Mouse (Mus musculus) forebrain, embryonic 13.5 days (tissue): ENCODE measurements around the gene Efna3. TPM values are rescaled to one million over a fixed set of nuclear protein-coding genes. Genes with fewer than 3 reads are reported as not detected.

Experiments used
- ATAC-seq: fragments of 200-750 bp; cut with Nextera tagmentation; 2 replicates; pipeline ENCODE4 v1.8.0; 2017
- H3K27ac ChIP-seq: fragments of 300-500 bp; sonication (generic); 2 replicates; pipeline ENCODE4 v1.5.1; 2015; ENCODE audit warnings: inconsistent platforms, mild to moderate bottlenecking, moderate library complexity
- H3K27me3 ChIP-seq: fragments of 300-500 bp; sonication (generic); 2 replicates; pipeline ENCODE4 v1.6.1; 2015; ENCODE audit warnings: mild to moderate bottlenecking, inconsistent platforms
- H3K36me3 ChIP-seq: fragments of 300-500 bp; sonication (generic); 2 replicates; pipeline ENCODE4 v1.6.1; 2015; ENCODE audit warnings: mild to moderate bottlenecking, inconsistent platforms; ENCODE audit not compliant: poor library complexity, severe bottlenecking
- H3K4me1 ChIP-seq: fragments of 300-500 bp; sonication (generic); 2 replicates; pipeline ENCODE4 v1.6.1; 2015; ENCODE audit warnings: inconsistent platforms
- H3K4me2 ChIP-seq: fragments of 300-500 bp; sonication (generic); 2 replicates; pipeline ENCODE4 v1.6.1; 2015; ENCODE audit warnings: inconsistent platforms, mild to moderate bottlenecking, moderate library complexity
- H3K4me3 ChIP-seq: fragments of 300-500 bp; sonication (generic); 2 replicates; pipeline ENCODE4 v1.5.1; 2015; ENCODE audit warnings: mild to moderate bottlenecking, inconsistent platforms
- H3K9ac ChIP-seq: fragments of 300-500 bp; sonication (generic); 2 replicates; pipeline ENCODE4 v1.6.1; 2015; ENCODE audit warnings: mild to moderate bottlenecking, inconsistent platforms
- H3K9me3 ChIP-seq: fragments of 300-500 bp; sonication (generic); replicated peaks from 2 replicates; pipeline ENCODE4 v1.6.1; 2016; ENCODE audit warnings: inconsistent platforms
- WGBS: fragments of 180-500 bp; shearing (Covaris S2); methylation state at CpG from one replicate; pipeline ENCODE4 v1.1.7; 2015; 5-methylcytosine and 5-hydroxymethylcytosine counted together
- polyA plus RNA-seq: library from polyadenylated mRNA; unstranded; fragments of >200 nt; fragmentation: Nextera tagmentation; extraction: Ambion mirVana; gene quantifications from 2 replicates; pipeline ENCODE4 v1.2.1, GENCODE M21; 2015

The Efna3 gene
- polyA plus RNA-seq, 1 experiment from 2014 or later, result 18.7 TPM

- no peak overlapping the region for H3K9ac ChIP-seq
- H3K36me3 ChIP-seq, result no peaks in the 10 kb centered on the region
- ATAC-seq, result no peak
- H3K4me3 ChIP-seq, result no peak overlapping the region
- H3K27ac ChIP-seq, result no peak overlapping the region
- H3K4me1 ChIP-seq, result no peaks in the 10 kb centered on the region
- H3K27me3 ChIP-seq, result no peaks in the 10 kb centered on the region
- no peak overlapping the region for H3K4me2 ChIP-seq
- no peaks in the 10 kb centered on the region for H3K9me3 ChIP-seq
- 94% methylated on average over 11 of the region's 11 CpGs for WGBS
Measured at GRCm38 (mm10) chr3:89293247-89293918, 29.4 kb downstream of the Efna3 start.

DNA sequence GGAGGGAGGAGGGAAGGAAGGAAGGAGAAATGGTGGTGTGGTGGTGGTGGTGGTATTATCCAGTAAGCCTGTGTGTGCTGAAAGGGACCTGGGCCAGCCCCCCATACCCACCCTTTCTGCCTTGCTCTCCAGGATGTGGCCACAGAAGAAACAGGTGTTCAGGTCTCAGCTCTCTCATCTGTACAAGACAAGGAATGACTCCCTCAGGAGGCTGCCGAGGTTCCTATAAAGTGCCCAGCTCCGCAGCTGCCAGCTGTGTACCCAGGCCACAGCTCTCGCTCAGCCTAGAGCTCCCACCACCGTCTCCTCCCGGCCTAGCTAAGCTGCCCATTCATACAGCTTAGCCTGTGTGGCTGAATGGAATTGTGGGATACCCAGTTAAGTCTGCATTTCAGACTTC, 30.5 kb downstream of the Efna3 start:
- Histone ChIP-seq H3K27ac (no peak overlapping the region), H3K36me3 (no peaks in the 10 kb centered on the region), H3K9ac (no peak overlapping the region), H3K9me3 (no peaks in the 10 kb centered on the region), H3K4me3 (no peak overlapping the region), H3K27me3 (no peaks in the 10 kb centered on the region), H3K4me2 (no peak overlapping the region), H3K4me1 (no peaks in the 10 kb centered on the region)
- WGBS, result 60% methylated on average over 5 of the region's 5 CpGs
- no peak for ATAC-seq

- 82% methylated on average over 10 of the region's 10 CpGs for WGBS
Measured at GRCm38 (mm10) chr3:89291874-89292273, 30.9 kb downstream of the Efna3 start.

GRCm38 (mm10) chr3:89288503-89288928, 34.2 kb downstream of the Efna3 start:
- H3K27ac ChIP-seq, result no peak overlapping the region
- 69% methylated on average over 7 of the region's 7 CpGs for WGBS
- H3K9me3 ChIP-seq, result no peaks in the 10 kb centered on the region
- no peaks in the 10 kb centered on the region for H3K27me3 ChIP-seq
- H3K4me2 ChIP-seq, result no peak overlapping the region
- no peaks in the 10 kb centered on the region for H3K36me3 ChIP-seq
- H3K9ac ChIP-seq, result no peak overlapping the region
- no peak for ATAC-seq
- H3K4me3 ChIP-seq, result no peak overlapping the region
- no peaks in the 10 kb centered on the region for H3K4me1 ChIP-seq

More at GRCm38 (mm10) chr3:89291874-89292273, 30.9 kb downstream of the Efna3 start:
- H3K9ac ChIP-seq, result no peak overlapping the region
- H3K9me3 ChIP-seq, result no peaks in the 10 kb centered on the region
- H3K27ac ChIP-seq, result no peak overlapping the region
- ATAC-seq, result no peak
- H3K27me3 ChIP-seq, result no peaks in the 10 kb centered on the region
- H3K36me3 ChIP-seq, result no peaks in the 10 kb centered on the region
- H3K4me2 ChIP-seq, result no peak overlapping the region
- no peak overlapping the region for H3K4me3 ChIP-seq
- no peaks in the 10 kb centered on the region for H3K4me1 ChIP-seq

GRCm38 (mm10) chr3:89287286-89287685, 35.5 kb downstream of the Efna3 start:
- no peaks in the 10 kb centered on the region for H3K9me3 ChIP-seq
- H3K9ac ChIP-seq, result no peak overlapping the region
- H3K4me1 ChIP-seq, result no peaks in the 10 kb centered on the region
- no peak overlapping the region for H3K4me3 ChIP-seq
- H3K36me3 ChIP-seq, result no peaks in the 10 kb centered on the region
- H3K27ac ChIP-seq, result no peak overlapping the region
- WGBS, result 56% methylated on average over 5 of the region's 5 CpGs
- no peak for ATAC-seq
- no peak overlapping the region for H3K4me2 ChIP-seq
- H3K27me3 ChIP-seq, result no peaks in the 10 kb centered on the region

DNA sequence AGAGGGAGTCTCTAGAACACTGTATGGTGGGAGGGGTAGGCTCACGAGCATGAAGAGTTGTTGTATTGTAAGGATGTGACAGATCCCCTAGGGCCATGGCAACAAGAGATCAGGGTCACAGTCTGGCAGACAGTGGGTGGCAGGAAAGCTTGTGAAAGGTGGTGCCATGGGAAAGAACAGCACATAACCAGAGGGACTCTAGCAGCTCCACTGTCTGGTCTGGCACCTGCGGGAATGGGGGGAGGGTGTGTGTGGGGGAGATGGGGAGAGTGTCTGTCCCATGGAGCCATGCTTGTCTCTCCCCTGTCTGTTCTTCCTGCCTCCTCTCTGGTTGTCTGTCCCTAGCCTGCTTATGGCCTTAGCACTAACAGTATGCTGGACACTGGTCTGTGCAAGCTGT, 37.2 kb downstream of the Efna3 start:
- no peaks in the 10 kb centered on the region for H3K36me3 ChIP-seq
- no peak overlapping the region for H3K4me2 ChIP-seq
- H3K27me3 ChIP-seq, result peaks cover 15% of the 10 kb centered on the region
- H3K4me3 ChIP-seq, result no peak overlapping the region
- peaks cover 13% of the 10 kb centered on the region for H3K4me1 ChIP-seq
- ATAC-seq, result no peak
- H3K9ac ChIP-seq, result no peak overlapping the region
- no peak overlapping the region for H3K27ac ChIP-seq
- 52% methylated on average over 2 of the region's 2 CpGs for WGBS
- H3K9me3 ChIP-seq, result no peaks in the 10 kb centered on the region

DNA sequence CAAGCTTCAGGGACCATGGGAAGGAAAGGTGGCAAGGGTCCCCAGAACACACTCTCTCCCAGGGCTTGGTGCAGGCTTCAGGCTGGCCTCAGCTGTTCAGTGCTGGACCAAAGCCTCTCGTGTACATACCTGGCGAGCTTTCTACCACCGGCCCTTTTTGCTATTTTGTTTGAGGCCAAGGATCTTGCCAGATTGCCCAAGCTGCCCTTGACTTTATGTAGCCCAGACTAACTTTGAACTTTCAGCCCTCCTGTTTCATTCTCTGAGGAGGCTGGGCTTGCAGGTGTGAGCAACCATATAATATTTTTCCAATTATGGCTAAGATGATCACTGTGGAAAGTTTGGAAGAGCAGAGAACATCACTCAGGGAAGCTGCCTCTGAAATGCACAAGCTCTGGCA, 38.5 kb downstream of the Efna3 start:
- Histone ChIP-seq H3K27ac (no peak overlapping the region), H3K9me3 (no peaks in the 10 kb centered on the region), H3K9ac (no peak overlapping the region), H3K27me3 (peaks cover 21% of the 10 kb centered on the region), H3K4me3 (no peak overlapping the region), H3K4me1 (peaks cover 26% of the 10 kb centered on the region), H3K36me3 (no peaks in the 10 kb centered on the region), H3K4me2 (no peak overlapping the region)
- ATAC-seq, result no peak
- 95% methylated on average over 3 of the region's 3 CpGs for WGBS

- Histone ChIP-seq H3K4me1 (peaks cover 33% of the 10 kb centered on the region), H3K4me2 (no peak overlapping the region), H3K36me3 (no peaks in the 10 kb centered on the region), H3K27me3 (peaks cover 40% of the 10 kb centered on the region), H3K27ac (no peak overlapping the region), H3K9ac (no peak overlapping the region), H3K9me3 (no peaks in the 10 kb centered on the region), H3K4me3 (no peak overlapping the region)
- 28% methylated on average over 4 of the region's 4 CpGs for WGBS
- ATAC-seq, result no peak
Measured at GRCm38 (mm10) chr3:89282291-89282643, 40.5 kb downstream of the Efna3 start.

DNA sequence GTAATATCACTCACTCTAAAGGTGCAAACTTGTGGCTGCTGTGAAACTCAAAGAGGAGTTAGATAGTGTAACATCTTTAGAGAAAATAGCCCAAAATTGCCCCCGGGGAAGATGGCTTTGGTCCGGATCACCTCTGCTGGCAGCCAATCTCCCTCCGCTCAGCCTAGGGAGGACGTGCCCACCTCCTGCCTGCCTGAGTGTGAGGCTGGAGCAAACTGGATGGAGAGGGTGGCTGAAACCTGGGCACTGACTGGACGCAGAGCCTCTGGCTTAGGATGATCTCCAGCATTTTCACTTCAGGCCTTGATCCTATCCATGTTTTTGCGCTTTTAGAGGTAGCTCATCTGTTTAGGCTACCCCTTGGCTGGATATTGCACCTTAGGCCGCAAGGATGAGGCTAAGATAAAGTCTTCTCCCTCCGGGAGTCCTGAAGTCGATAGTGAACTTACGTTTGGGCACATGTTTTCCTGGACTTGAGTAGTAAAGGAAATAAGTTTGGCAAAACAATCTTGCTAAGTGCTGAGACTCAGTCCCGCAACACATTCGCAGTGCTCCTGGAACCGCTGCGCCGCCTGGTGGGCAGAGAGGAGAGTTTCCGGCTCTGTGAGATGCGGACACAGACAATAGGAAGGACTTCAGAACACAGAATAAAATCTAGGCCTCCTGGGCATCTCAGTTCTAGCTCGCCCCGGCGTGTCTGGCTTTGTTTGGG, 41.0 kb downstream of the Efna3 start:
- Histone ChIP-seq H3K36me3 (no peaks in the 10 kb centered on the region), H3K4me2 (peak overlapping the region; percentile 95), H3K27ac (no peak overlapping the region), H3K4me1 (peaks cover 37% of the 10 kb centered on the region), H3K9me3 (no peaks in the 10 kb centered on the region), H3K9ac (peak overlapping the region; percentile 65; the same call in 1 of the 2 replicates), H3K27me3 (peaks cover 43% of the 10 kb centered on the region), H3K4me3 (peak overlapping the region; percentile 49)
- ATAC-seq, result peak; percentile 16; the same call in 1 of the 2 replicates
- WGBS, result 12% methylated on average over 20 of the region's 20 CpGs

- peaks cover 37% of the 10 kb centered on the region for H3K4me1 ChIP-seq
- H3K9me3 ChIP-seq, result no peaks in the 10 kb centered on the region
- 1% methylated on average over 52 of the region's 52 CpGs for WGBS
- peaks cover 47% of the 10 kb centered on the region for H3K27me3 ChIP-seq
- peak; percentile 34; the same call in 1 of the 2 replicates for ATAC-seq
- peak within 1 kb of the TSS; percentile 95 for H3K4me2 ChIP-seq
- H3K27ac ChIP-seq, result peak within 1 kb of the TSS; percentile 45
- H3K36me3 ChIP-seq, result no peaks in the 10 kb centered on the region
- H3K4me3 ChIP-seq, result peak within 1 kb of the TSS; percentile 49
- H3K9ac ChIP-seq, result peak within 1 kb of the TSS; percentile 65
Measured at GRCm38 (mm10) chr3:89280606-89281511, 41.9 kb downstream of the Efna3 start, which contains the start of gene Efna1. Gene Efna1, minus strand, starts transcription at chr3:89281142.

- H3K4me2 ChIP-seq, result peak overlapping the region; percentile 95
- H3K27ac ChIP-seq, result peak overlapping the region; percentile 45
- under 1% methylated on average over 29 of the region's 29 CpGs for WGBS
- peaks cover 37% of the 10 kb centered on the region for H3K4me1 ChIP-seq
- peak overlapping the region; percentile 49 for H3K4me3 ChIP-seq
- peak; percentile 12 for ATAC-seq
- H3K9ac ChIP-seq, result peak overlapping the region; percentile 65
- no peaks in the 10 kb centered on the region for H3K36me3 ChIP-seq
- H3K27me3 ChIP-seq, result peaks cover 47% of the 10 kb centered on the region
- H3K9me3 ChIP-seq, result no peaks in the 10 kb centered on the region
Measured at GRCm38 (mm10) chr3:89280050-89280605, 42.6 kb downstream of the Efna3 start.
